Mouse (Mus musculus): ENCODE results near the gene Fam83c. TPM values are rescaled to one million over a fixed set of nuclear protein-coding genes. Genes with fewer than 3 reads are reported as not detected.
"Not testable (repeated sequence)": the region's sequence is repeated elsewhere in the genome, so short reads cannot be mapped to it uniquely, and the experiment has no call there.

Gene Fam83c
- polyA plus RNA-seq, 1 experiment from 2014 or later = 0.30 TPM

DNA sequence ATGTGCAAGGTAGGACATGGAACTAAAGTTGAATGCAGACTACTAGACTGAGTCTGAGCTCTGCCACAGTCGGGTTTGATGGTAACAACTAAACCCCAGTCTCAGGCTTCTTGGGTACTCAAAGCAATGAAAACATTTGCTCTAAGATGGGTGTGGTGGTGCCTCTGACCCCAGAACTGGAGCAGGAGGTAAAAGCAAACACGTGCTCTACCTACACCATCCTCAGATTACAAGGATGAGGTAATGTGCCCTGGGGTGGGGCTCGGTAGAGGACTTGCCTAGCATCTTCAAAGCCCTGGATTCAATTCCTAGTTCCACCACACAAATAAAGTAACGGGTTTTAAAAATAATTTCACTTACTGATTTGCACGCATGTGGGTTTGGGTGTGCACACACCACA is 17.9 kb upstream of the Fam83c start:
- 83% methylated on average over 5 of the region's 5 CpGs for WGBS
- no peaks in the 10 kb centered on the region for H3K4me1 ChIP-seq
- DNase-seq (ENCODE audit: low spot score) = no peak
- H3K36me3 ChIP-seq = peaks cover 87% of the 10 kb centered on the region
- H3K9me3 ChIP-seq = no peaks in the 10 kb centered on the region
- no peaks in the 10 kb centered on the region for H3K27me3 ChIP-seq (ENCODE audit: insufficient read depth, poor library complexity, severe bottlenecking)
- H3K4me3 ChIP-seq = no peak overlapping the region
- no peak overlapping the region for H3K27ac ChIP-seq

DNA sequence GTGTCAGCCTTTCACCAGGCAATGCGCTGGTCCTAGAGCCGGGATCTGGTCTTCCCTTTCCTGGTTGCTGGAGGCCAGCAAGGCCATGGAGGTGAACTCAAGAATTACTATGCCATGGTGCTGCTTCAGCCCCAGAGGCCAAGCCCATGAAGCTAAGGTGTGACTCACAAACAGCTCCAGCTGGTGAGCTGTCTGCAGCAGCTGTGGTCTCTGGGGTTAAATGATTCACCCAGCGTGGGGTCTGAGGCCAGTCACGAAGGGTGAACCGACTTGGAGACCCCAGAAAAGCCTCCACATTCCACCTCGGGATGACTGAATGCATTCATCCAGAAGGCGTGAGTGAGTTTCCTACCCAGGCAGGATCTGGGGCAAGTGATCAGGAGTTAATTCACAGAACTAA is 15.5 kb upstream of the Fam83c start:
- Histone ChIP-seq H3K4me1 (no peaks in the 10 kb centered on the region), H3K27ac (no peak overlapping the region), H3K27me3 (ENCODE audit: insufficient read depth, poor library complexity, severe bottlenecking) (no peaks in the 10 kb centered on the region), H3K4me3 (no peak overlapping the region), H3K9me3 (no peaks in the 10 kb centered on the region), H3K36me3 (peaks cover 87% of the 10 kb centered on the region)
- WGBS = 81% methylated on average over 7 of the region's 7 CpGs
- no peak for DNase-seq (ENCODE audit: low spot score)

DNA sequence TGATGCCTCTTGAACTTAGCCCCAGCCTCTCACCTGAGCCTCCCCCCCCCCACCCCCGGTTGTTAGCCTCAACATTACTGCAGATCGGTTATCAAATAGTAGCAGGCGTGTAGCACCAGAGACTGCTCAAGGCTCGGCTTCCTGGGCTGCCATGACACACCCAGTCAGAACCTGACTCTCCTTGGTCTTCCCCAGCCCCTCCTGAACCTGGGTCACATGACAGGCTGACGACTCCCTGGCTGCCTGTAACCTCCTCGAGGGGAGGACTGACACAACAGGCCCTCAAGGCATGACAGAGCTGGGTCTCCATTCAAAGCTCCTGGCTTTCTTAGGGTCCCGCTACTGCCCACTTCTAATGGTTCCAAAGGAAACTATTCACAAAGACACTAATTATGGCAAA is 14.8 kb upstream of the Fam83c start:
- Histone ChIP-seq H3K27me3 (ENCODE audit: insufficient read depth, poor library complexity, severe bottlenecking) (no peaks in the 10 kb centered on the region), H3K4me1 (no peaks in the 10 kb centered on the region), H3K27ac (no peak overlapping the region), H3K9me3 (no peaks in the 10 kb centered on the region), H3K4me3 (no peak overlapping the region), H3K36me3 (peaks cover 87% of the 10 kb centered on the region)
- 69% methylated on average over 7 of the region's 7 CpGs for WGBS
- no peak for DNase-seq (ENCODE audit: low spot score)

DNA sequence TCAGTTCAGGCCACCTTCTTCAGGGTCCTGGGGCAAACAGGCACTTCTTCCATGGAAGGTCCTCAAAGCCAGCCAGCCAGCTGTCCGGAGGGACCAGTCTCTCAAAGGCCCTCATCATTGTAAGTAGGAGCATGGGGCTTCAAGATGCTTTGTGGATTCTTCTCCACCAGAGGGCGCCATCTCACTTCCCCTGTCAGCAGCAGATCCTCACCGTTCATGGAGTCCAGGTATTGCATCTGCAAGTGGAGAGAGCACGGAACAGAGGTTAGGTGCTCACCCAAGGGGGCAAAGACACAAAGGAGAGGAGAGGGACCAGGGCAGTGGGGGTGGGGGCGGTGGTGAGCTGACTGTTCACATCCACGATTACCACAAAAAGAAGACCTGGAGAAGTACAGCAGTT is 13.6 kb upstream of the Fam83c start:
- H3K4me1 ChIP-seq = no peaks in the 10 kb centered on the region
- H3K4me3 ChIP-seq = no peak overlapping the region
- DNase-seq (ENCODE audit: low spot score) = peak; percentile 88
- no peak overlapping the region for H3K27ac ChIP-seq
- no peaks in the 10 kb centered on the region for H3K27me3 ChIP-seq (ENCODE audit: insufficient read depth, poor library complexity, severe bottlenecking)
- H3K36me3 ChIP-seq = peaks cover 77% of the 10 kb centered on the region
- 38% methylated on average over 6 of the region's 6 CpGs for WGBS
- no peaks in the 10 kb centered on the region for H3K9me3 ChIP-seq

DNA sequence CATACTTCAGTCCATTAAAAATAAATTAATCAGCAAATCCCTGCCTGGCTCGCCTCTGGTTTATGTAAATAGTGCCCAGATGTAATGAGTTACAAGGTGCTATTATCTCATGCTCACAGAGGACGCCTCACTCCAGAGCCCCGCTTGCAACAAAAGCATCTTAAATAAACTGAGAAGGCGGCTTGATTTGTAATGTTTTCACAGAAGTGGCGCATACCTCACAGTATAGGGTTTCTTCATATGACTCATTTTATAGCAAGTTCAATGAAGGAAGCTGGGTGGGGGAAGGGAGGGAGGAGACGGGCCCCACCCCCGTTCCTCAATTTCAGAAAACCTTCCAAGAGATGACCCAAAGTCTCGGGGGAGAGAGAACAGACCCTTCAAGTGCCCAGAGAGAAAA is 12.3 kb upstream of the Fam83c start:
- Histone ChIP-seq H3K36me3 (peaks cover 66% of the 10 kb centered on the region), H3K9me3 (no peaks in the 10 kb centered on the region), H3K27me3 (ENCODE audit: insufficient read depth, poor library complexity, severe bottlenecking) (no peaks in the 10 kb centered on the region), H3K27ac (no peak overlapping the region), H3K4me1 (no peaks in the 10 kb centered on the region), H3K4me3 (no peak overlapping the region)
- WGBS = 84% methylated on average over 8 of the region's 8 CpGs
- no peak for DNase-seq (ENCODE audit: low spot score)

DNA sequence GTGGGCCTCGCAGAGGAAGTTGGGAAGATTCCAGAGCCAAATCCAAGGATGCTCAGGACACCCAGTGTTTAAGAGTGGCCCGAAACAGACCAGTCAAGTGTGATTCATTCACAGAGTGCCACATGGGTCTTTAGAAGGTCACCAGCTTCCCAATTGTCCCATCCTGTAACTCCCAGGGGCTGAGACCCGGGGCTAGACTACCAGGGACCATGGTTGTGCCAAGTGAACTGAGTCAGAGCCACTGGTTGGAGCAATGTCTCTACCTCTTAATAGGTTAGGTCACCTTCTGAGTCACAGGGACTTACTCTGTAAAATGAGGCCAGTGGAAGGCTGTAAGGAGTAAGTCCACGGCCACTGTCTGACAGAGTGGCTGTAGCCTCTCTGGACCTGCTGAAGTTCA is 4.3 kb upstream of the Fam83c start:
- 71% methylated on average over 4 of the region's 4 CpGs for WGBS
- Histone ChIP-seq H3K4me1 (no peaks in the 10 kb centered on the region), H3K27me3 (ENCODE audit: insufficient read depth, poor library complexity, severe bottlenecking) (peaks cover 18% of the 10 kb centered on the region), H3K4me3 (no peak overlapping the region), H3K36me3 (no peaks in the 10 kb centered on the region), H3K9me3 (no peaks in the 10 kb centered on the region), H3K27ac (no peak overlapping the region)
- no peak for DNase-seq (ENCODE audit: low spot score)

DNA sequence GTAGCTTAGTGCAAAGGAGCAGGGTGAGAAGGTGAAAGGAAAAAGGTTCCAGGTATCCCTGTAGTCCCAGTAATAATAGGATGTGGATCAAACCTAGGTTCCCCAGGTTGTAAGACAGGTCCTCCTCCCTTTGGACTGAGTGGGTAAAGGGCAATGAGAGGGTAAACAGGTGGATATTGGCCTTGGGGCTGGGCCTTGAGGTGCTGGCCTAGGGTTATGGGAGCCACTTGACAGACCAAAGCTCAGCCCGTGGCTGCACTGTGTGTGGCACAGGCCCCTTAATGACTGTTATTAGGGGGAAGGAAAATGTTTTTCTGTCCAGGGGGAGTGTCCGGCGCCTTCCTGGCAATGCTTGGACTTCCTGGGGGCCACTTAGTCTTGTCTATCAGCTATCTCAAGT is 3.3 kb upstream of the Fam83c start:
- Histone ChIP-seq H3K4me1 (no peaks in the 10 kb centered on the region), H3K36me3 (no peaks in the 10 kb centered on the region), H3K27ac (no peak overlapping the region), H3K4me3 (no peak overlapping the region), H3K9me3 (no peaks in the 10 kb centered on the region), H3K27me3 (ENCODE audit: insufficient read depth, poor library complexity, severe bottlenecking) (peaks cover 25% of the 10 kb centered on the region)
- 61% methylated on average over 3 of the region's 3 CpGs for WGBS
- DNase-seq (ENCODE audit: low spot score) = no peak

DNA sequence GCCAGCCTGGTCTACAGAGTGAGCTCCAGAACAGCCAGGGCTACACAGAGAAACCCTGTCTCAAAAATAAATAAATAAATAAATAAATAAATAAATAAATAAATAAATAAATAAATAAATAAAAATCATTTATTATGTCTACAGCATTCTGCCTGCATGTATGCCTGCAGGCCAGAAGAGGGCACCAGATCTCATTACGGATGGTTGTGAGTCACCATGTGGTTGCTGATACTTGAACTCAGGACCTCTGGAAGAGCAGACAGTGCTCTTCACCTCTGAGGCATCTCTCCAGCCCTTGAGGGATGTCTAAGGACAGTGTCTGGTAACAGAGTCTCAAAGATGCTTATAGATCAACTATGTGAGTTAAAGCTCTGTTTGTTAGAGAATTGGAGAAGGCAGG is 2.6 kb downstream of the Fam83c start:
- H3K4me1 ChIP-seq; H3K36me3 ChIP-seq; H3K9me3 ChIP-seq; DNase-seq (ENCODE audit: low spot score); H3K4me3 ChIP-seq; H3K27ac ChIP-seq: not testable (repeated sequence)
- 58% methylated on average over 1 of the region's 1 CpGs for WGBS
- peaks cover 21% of the 10 kb centered on the region for H3K27me3 ChIP-seq (ENCODE audit: insufficient read depth, poor library complexity, severe bottlenecking)

DNA sequence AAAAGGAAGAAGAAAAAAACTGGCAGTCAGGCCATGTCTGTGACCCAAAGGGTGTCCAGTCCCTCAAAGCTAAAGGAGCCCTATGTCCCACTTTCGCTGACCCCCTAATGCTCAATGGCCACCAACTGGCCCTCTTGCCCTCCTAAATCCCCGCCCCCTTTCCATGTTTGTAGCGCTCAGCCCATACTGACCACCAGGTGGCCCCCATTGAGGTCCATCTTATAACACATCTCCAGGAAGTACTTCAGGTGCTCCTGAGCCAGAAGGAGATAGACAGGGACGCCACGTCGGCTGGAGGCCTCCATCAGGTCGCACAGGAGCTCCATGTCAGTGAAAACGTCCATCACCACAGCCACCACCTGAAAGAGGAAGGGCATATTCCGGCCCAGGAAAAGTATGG is 3.4 kb downstream of the Fam83c start:
- Histone ChIP-seq H3K4me3 (no peak overlapping the region), H3K27me3 (ENCODE audit: insufficient read depth, poor library complexity, severe bottlenecking) (peaks cover 21% of the 10 kb centered on the region), H3K27ac (no peak overlapping the region), H3K36me3 (no peaks in the 10 kb centered on the region), H3K9me3 (no peaks in the 10 kb centered on the region), H3K4me1 (peaks cover 13% of the 10 kb centered on the region)
- 57% methylated on average over 9 of the region's 9 CpGs for WGBS
- DNase-seq (ENCODE audit: low spot score) = no peak

DNA sequence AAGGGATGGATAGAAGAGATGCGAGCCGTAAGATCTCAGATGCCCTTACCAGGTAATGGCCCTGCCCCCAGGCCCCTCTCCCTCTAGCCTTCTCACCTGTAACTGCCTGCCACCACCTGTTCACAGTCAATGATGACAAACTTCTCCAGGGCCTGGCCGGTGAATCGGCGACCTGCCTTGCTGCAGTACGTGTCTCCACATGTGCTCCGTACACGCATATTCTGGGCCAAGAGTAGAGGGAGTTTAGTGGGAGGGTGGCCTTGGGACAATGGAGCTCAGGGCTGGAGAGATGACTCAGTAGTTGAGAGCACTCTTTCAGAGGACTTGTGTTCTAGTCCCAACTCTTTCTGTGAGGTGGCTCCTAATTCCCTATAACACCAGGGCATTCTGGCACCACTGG is 3.8 kb downstream of the Fam83c start:
- Histone ChIP-seq H3K4me3 (no peak overlapping the region), H3K4me1 (peaks cover 15% of the 10 kb centered on the region), H3K27ac (no peak overlapping the region)

DNA sequence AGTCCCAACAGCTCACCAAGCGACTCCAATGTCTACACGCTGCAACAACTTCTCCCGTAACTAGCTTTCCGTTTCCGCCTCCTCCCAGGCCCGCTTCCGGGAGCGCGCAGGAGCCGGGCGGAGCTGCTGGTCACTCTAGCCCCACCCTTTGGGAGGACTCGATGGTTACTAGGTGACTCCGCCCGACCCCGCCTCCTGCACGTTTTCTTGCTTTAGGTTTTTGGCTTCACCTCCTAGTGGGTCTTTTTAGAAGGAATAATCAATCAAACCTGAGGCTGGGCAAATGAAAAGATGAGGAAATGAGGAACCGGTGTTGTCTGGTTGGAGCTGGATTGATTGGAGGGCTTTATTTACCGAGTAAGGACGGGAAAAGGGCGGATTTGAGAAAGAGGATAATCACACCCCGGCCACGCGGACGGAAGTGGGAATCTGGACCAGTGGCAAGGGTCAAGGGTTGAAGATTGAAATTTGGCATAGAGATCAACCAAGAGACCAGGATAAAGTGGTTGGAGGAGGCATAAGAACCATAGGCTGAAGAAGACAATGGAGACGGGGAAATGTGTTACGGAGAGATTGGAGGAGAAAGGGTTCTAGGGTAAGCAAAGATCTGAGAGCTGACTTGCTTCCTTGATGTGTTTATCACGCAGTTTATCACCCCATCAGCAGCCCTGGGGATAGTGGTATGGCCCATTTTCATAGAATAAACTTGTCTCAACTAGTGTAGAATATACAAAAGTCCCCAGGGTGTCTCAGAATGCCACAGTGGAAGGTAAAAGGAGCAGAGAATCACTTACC is 7.8 kb downstream of the Fam83c start, which contains the start of gene Eif6:
TSS of gene Eif6 (minus strand) at position 296 of the 795 bp plus-strand sequence.
- peaks cover 23% of the 10 kb centered on the region for H3K36me3 ChIP-seq
- 3% methylated on average over 27 of the region's 27 CpGs for WGBS
- peak within 1 kb of the TSS; percentile 92 for H3K27ac ChIP-seq
- DNase-seq (ENCODE audit: low spot score) = peak; percentile 98
- no peaks in the 10 kb centered on the region; the same call in 1 of the 2 replicates for H3K27me3 ChIP-seq (ENCODE audit: insufficient read depth, poor library complexity, severe bottlenecking)
- H3K9me3 ChIP-seq = no peaks in the 10 kb centered on the region
- H3K4me3 ChIP-seq = peak within 1 kb of the TSS; percentile 92
- peaks cover 23% of the 10 kb centered on the region for H3K4me1 ChIP-seq

More for the DNA sequence above, 3.8 kb downstream of the Fam83c start:
- H3K9me3 ChIP-seq = no peaks in the 10 kb centered on the region
- DNase-seq (ENCODE audit: low spot score) = no peak
- no peaks in the 10 kb centered on the region for H3K36me3 ChIP-seq
- H3K27me3 ChIP-seq (ENCODE audit: insufficient read depth, poor library complexity, severe bottlenecking) = peaks cover 21% of the 10 kb centered on the region
- WGBS = 87% methylated on average over 8 of the region's 8 CpGs

DNA sequence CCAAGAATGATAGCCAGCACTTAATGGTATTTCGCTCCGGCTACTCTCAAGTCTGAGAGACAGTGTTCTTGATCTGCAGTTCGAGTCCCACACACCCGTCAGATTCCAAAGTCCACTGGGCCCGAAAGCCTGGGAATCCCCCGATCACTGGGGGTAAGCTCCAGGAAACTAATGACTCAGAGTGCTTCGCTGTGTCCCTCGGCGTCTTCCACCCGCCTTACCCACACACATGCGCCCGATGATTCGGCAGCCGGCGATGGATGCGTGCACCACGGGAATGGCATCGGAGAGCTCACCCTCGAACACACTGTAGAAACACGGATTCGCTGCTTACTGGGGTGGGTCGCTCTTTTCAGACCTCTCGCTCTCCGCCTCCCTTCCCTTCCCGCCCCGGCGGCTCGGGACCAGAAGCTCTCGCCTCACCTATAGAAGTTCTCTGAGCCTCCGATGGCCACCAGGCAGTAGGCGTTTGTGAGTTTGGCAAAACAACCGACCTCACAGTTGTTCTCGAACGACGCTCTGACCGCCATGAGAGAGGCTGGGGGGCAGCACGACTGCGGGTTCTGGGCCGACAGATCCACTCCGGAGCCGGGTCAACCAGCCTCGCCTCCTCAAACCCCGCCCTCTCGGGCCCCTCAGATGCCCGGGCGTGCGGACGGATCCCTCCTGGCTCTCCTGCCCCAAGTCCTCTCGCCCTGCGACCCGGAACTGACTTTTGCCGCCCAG is 8.6 kb downstream of the Fam83c start:
- Histone ChIP-seq H3K27me3 (ENCODE audit: insufficient read depth, poor library complexity, severe bottlenecking) (no peaks in the 10 kb centered on the region; the same call in 1 of the 2 replicates), H3K4me1 (peaks cover 23% of the 10 kb centered on the region), H3K36me3 (peaks cover 29% of the 10 kb centered on the region), H3K27ac (peak overlapping the region; percentile 92), H3K9me3 (no peaks in the 10 kb centered on the region), H3K4me3 (peak overlapping the region; percentile 92)
- WGBS = 1% methylated on average over 52 of the region's 52 CpGs
- no peak for DNase-seq (ENCODE audit: low spot score)

DNA sequence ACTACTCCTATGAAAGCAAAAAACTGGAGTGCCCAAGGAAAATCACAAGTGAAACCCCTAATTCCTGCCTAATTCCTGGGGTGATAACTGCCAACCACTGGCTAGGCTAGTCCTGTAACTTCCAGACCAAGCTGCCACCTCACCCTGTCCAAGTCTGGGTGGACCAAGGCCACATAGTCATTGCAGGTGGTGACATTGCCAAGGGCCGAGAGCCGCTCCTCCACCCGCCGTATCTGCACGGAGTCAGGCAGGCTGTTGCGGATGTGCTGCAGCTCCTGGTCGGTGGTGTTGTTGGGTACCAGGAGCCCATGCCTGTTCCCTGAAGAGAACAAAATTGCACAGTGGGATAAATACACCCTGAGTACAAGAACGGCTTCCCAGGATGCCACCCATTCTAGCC is 10.9 kb downstream of the Fam83c start:
- no peak for DNase-seq (ENCODE audit: low spot score)
- over 99% methylated on average over 8 of the region's 8 CpGs for WGBS
- Histone ChIP-seq H3K36me3 (peaks cover 48% of the 10 kb centered on the region), H3K4me3 (no peak overlapping the region), H3K27ac (no peak overlapping the region), H3K9me3 (no peaks in the 10 kb centered on the region), H3K4me1 (peaks cover 34% of the 10 kb centered on the region), H3K27me3 (ENCODE audit: insufficient read depth, poor library complexity, severe bottlenecking) (no peaks in the 10 kb centered on the region)

All from heart, embryonic 10.5 days (tissue).